Mouse (Mus musculus) embryonic facial prominence, embryonic 14.5 days (tissue): Measurements from ENCODE around the gene Creb5. TPM values are rescaled to one million over a fixed set of nuclear protein-coding genes. Genes with fewer than 3 reads are reported as not detected.

Source experiments
- ATAC-seq: fragments of 200-750 bp; cut with Nextera tagmentation; 2 replicates; pipeline ENCODE4 v1.8.0; 2017; ENCODE audit warnings: low read depth, moderate number of reproducible peaks, moderate TSS enrichment
- DNase-seq: peaks from one replicate; pipeline ENCODE4 v3.0.0-alpha.2; 2015; ENCODE audit warnings: low spot score
- H3K27ac ChIP-seq: fragments of 300-500 bp; sonication (generic); replicated peaks from 2 replicates; pipeline ENCODE4 v1.5.1; 2014; ENCODE audit warnings: low read depth, mild to moderate bottlenecking, low read length, moderate library complexity
- H3K27me3 ChIP-seq: fragments of 300-500 bp; sonication (generic); replicated peaks from 2 replicates; pipeline ENCODE4 v1.6.1; 2014; ENCODE audit warnings: low read length; ENCODE audit not compliant: control insufficient read depth, insufficient read depth
- H3K36me3 ChIP-seq: fragments of 300-500 bp; sonication (generic); 2 replicates; pipeline ENCODE4 v1.6.1; 2014; ENCODE audit warnings: low read length, mixed read lengths; ENCODE audit not compliant: control insufficient read depth, insufficient read depth
- H3K4me1 ChIP-seq: fragments of 300-500 bp; sonication (generic); 2 replicates; pipeline ENCODE4 v1.6.1; 2014; ENCODE audit warnings: antibody characterized with exemption, low read length; ENCODE audit not compliant: control insufficient read depth, insufficient read depth
- H3K4me2 ChIP-seq: fragments of 300-500 bp; sonication (generic); 2 replicates; pipeline ENCODE4 v1.6.1; 2014; ENCODE audit warnings: low read depth, mild to moderate bottlenecking, low read length, moderate library complexity, mixed read lengths
- H3K4me3 ChIP-seq: fragments of 300-500 bp; sonication (generic); 2 replicates; pipeline ENCODE4 v1.5.1; 2014; ENCODE audit warnings: low read depth, mild to moderate bottlenecking, low read length
- H3K9ac ChIP-seq: fragments of 300-500 bp; sonication (generic); 2 replicates; pipeline ENCODE4 v1.6.1; 2014; ENCODE audit warnings: low read depth, mild to moderate bottlenecking, low read length, moderate library complexity, mixed read lengths
- H3K9me3 ChIP-seq: fragments of 300-500 bp; sonication (generic); 2 replicates; pipeline ENCODE4 v1.6.1; 2016; ENCODE audit warnings: low read length; ENCODE audit not compliant: control insufficient read depth
- WGBS: fragments of 180-500 bp; shearing (Covaris S2); extraction: QIAGEN DNeasy Blood & Tissue Kit; methylation state at CpG from one replicate; pipeline ENCODE4 v1.1.7; 2014; 5-methylcytosine and 5-hydroxymethylcytosine counted together
- polyA plus RNA-seq: library from polyadenylated mRNA; unstranded; fragments of >200 nt; fragmentation: Nextera tagmentation; extraction: Ambion mirVana; gene quantifications from 2 replicates; pipeline ENCODE4 v1.2.1, GENCODE M21; 2014

Gene Creb5
- polyA plus RNA-seq, 1 experiment from 2014 or later = 22.8 TPM

DNA sequence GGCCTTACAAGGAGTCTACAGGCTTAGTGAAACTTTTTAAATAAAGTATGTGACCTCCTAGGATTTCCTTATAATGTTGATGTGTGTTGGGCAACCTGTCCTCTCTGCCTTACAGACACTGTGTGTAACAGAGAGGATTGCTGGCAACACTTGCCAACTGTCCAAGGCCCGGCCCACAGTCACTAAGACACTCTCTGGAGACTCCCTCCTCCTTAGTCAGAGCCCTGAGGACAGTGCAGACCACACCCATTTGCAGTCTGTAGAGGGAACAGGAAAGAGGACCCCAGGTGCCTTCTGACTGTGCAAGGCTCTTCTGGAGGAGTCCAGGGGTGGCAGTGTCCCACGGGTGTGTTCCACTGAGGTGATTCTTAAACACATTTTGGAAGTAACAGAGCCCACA lies 397.3 kb downstream of the Creb5 start:
- no peak for ATAC-seq
- H3K27ac ChIP-seq = no peak overlapping the region

DNA sequence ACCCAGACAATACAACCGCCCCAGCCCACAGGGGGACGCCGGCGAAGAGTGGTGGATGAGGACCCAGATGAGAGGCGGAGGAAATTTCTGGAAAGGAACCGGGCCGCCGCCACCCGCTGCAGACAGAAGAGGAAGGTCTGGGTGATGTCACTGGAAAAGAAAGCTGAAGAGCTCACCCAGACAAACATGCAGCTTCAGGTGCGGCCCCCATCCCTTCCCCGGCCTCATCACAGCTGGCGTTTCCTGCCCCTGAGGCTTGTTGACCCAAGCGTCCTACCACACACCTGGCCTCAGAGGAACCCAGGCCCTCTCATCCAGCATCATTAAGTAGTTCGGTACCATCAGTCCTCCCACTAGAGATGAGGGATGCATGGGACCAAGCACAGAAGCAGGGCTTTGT lies 398.3 kb downstream of the Creb5 start:
- 78% methylated on average over 14 of the region's 14 CpGs for WGBS
- ATAC-seq (no peak), DNase-seq (no peak)
- Histone ChIP-seq H3K9me3 (no peaks in the 10 kb centered on the region), H3K36me3 (no peaks in the 10 kb centered on the region), H3K4me1 (0 out of 2 replicates have a peak, but pooled peaks cover 11% of the 10 kb centered on the region), H3K27ac (no peak overlapping the region), H3K9ac (no peak overlapping the region), H3K4me3 (no peak overlapping the region), H3K4me2 (no peak overlapping the region), H3K27me3 (no peaks in the 10 kb centered on the region)

More for the DNA sequence above, 397.3 kb downstream of the Creb5 start:
- 57% methylated on average over 2 of the region's 2 CpGs for WGBS
- Histone ChIP-seq H3K4me1 (0 out of 2 replicates have a peak, but pooled peaks cover 9% of the 10 kb centered on the region), H3K36me3 (no peaks in the 10 kb centered on the region), H3K9ac (no peak overlapping the region), H3K4me3 (no peak overlapping the region), H3K4me2 (no peak overlapping the region), H3K27me3 (no peaks in the 10 kb centered on the region), H3K9me3 (no peaks in the 10 kb centered on the region)
- DNase-seq = no peak

DNA sequence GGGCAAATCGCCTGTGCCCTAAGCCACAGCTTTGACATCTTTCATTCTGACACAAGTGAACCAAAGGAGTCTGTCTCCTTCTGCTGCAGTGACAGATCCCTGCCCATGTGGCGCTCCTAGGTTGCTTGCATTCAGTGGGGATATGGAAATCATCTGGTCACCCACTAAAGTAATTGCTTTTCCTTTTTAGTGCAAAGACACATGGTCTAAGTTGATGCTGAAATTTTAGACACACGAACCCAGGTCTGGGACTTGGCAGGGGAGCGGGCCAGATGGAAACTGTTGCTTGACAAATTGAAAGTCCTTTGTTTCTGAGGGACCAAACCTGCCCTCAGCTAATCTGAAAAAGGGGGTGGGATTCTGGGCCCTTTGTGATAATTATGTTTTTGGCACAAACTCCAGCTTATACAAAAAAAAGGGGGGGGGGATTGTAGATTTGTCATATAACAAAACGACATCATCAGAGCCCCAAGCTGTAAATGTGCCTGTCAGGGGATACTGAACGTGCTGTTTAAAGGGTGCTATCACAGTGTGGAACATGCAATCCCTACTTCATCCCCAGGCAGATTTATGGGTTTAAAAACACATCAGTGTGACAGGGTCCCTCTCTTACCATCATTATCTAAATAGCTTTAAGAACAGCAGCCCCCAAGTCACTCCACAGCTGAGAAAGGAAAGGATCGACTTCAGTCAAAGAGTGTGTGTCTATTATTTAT lies 401.9 kb downstream of the Creb5 start:
- H3K27me3 ChIP-seq = no peaks in the 10 kb centered on the region
- DNase-seq (peak; percentile 59), ATAC-seq (peak; percentile 37; the same call in 1 of the 2 replicates)
- no peak overlapping the region for H3K9ac ChIP-seq
- H3K27ac ChIP-seq = no peak overlapping the region
- H3K36me3 ChIP-seq = no peaks in the 10 kb centered on the region
- WGBS = 38% methylated on average over 7 of the region's 7 CpGs
- H3K9me3 ChIP-seq = no peaks in the 10 kb centered on the region
- 0 out of 2 replicates have a peak, but pooled peaks cover 11% of the 10 kb centered on the region for H3K4me1 ChIP-seq
- no peak overlapping the region for H3K4me2 ChIP-seq
- H3K4me3 ChIP-seq = no peak overlapping the region

DNA sequence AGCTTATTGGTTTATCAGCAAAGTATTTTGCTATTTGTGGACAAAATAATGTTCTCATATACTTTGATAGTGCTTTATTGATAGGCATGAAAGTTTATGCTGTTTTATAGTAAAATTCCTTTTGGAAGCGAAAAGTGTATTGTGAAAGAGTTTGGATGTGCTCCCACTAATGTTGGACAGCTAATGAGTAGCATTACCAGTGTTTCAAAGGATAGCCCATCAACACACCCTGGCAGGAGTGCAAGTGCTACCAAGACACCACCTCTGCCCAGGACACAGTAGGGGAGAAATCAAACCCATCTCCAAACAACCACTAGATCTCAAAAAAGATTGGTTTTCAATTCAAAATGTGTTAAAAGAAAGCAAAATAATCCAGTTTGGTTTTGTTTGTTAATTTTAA lies 403.9 kb downstream of the Creb5 start:
- no peaks in the 10 kb centered on the region for H3K9me3 ChIP-seq
- no peak overlapping the region for H3K27ac ChIP-seq
- no peaks in the 10 kb centered on the region for H3K27me3 ChIP-seq
- H3K4me1 ChIP-seq = peaks cover 16% of the 10 kb centered on the region; the same call in 1 of the 2 replicates
- WGBS = 98% methylated on average over 1 of the region's 1 CpGs
- H3K9ac ChIP-seq = no peak overlapping the region
- H3K36me3 ChIP-seq = no peaks in the 10 kb centered on the region
- ATAC-seq (no peak), DNase-seq (no peak)
- H3K4me2 ChIP-seq = no peak overlapping the region
- H3K4me3 ChIP-seq = no peak overlapping the region

DNA sequence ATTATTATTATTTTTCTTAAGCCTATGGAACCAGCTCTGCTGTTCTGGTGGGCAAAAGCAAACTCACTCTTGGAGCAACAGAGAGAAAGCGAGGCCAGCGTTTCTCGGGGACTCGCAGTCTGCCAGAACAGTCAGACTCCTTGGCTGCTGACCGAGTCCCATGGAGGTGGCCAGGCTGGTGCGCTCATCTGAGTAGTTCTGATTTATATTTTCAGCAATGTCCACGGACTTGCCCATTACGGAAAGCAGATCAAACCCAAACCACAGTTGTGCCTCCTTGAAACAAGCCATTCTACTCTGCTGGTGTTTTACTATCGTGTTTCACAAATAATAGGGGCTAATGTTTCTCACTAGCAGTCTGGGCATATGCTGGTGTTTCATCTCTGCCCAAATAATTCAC lies 408.1 kb downstream of the Creb5 start:
- Histone ChIP-seq H3K27ac (no peak overlapping the region), H3K4me1 (peaks cover 17% of the 10 kb centered on the region)

DNA sequence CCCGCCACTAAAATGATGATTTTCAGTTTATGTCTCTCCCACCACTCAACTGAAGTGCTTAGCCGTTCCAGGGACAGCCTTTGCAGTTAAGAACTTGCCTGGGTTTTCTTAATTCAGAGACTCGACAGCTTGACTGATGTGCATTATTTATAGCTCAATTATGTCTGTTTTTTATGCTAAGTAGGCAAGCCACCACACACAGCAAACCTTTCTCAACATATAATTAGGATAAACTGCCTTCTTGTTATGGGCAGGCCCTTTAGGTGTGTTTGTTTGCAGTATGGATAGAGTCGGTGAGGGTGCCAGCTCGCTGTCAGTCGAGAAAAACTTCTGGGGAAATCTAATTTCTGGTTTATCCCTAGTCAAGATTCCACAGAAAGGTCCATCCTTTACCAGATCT lies 409.4 kb downstream of the Creb5 start:
- no peaks in the 10 kb centered on the region for H3K9me3 ChIP-seq
- H3K27ac ChIP-seq = 0 out of 2 replicates have a peak overlapping the region, but pooled peaks have one; percentile 7
- no peak overlapping the region for H3K4me3 ChIP-seq
- no peaks in the 10 kb centered on the region for H3K27me3 ChIP-seq
- no peaks in the 10 kb centered on the region for H3K36me3 ChIP-seq
- H3K9ac ChIP-seq = no peak overlapping the region
- whole genome bisulfite sequencing = 63% methylated on average over 6 of the region's 6 CpGs
- H3K4me2 ChIP-seq = no peak overlapping the region
- DNase-seq = no peak
- no peak for ATAC-seq
- H3K4me1 ChIP-seq = peaks cover 17% of the 10 kb centered on the region

More for the DNA sequence above, 408.1 kb downstream of the Creb5 start:
- Histone ChIP-seq H3K4me3 (no peak overlapping the region), H3K36me3 (no peaks in the 10 kb centered on the region), H3K9ac (no peak overlapping the region), H3K9me3 (no peaks in the 10 kb centered on the region), H3K27me3 (no peaks in the 10 kb centered on the region), H3K4me2 (no peak overlapping the region)
- DNase-seq (no peak), ATAC-seq (no peak)
- 55% methylated on average over 9 of the region's 9 CpGs for WGBS

DNA sequence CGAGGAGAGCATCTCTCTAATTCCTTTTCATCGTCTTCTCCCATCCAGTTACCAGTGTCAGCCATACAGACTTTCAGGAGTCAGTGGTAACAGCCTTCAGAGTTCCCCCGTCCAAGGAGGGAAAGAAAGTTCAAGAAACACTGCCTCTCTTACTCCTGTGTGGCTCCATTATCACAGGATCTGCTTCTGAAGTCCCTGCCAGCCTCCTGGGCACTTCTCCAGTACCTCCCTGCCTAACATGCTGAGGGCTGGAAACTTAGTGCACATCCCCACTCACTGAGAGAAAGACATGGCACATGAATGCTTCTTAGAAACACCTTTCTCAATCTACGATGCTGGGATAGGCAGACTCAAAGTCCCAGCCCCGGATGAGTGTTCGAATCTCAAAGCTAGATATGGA lies 409.9 kb downstream of the Creb5 start:
- ATAC-seq (no peak), DNase-seq (no peak)
- Histone ChIP-seq H3K4me2 (no peak overlapping the region), H3K4me1 (peaks cover 17% of the 10 kb centered on the region), H3K27me3 (no peaks in the 10 kb centered on the region), H3K27ac (0 out of 2 replicates have a peak overlapping the region, but pooled peaks have one; percentile 7), H3K9me3 (no peaks in the 10 kb centered on the region), H3K4me3 (no peak overlapping the region), H3K9ac (no peak overlapping the region), H3K36me3 (no peaks in the 10 kb centered on the region)
- WGBS = 71% methylated on average over 6 of the region's 6 CpGs

DNA sequence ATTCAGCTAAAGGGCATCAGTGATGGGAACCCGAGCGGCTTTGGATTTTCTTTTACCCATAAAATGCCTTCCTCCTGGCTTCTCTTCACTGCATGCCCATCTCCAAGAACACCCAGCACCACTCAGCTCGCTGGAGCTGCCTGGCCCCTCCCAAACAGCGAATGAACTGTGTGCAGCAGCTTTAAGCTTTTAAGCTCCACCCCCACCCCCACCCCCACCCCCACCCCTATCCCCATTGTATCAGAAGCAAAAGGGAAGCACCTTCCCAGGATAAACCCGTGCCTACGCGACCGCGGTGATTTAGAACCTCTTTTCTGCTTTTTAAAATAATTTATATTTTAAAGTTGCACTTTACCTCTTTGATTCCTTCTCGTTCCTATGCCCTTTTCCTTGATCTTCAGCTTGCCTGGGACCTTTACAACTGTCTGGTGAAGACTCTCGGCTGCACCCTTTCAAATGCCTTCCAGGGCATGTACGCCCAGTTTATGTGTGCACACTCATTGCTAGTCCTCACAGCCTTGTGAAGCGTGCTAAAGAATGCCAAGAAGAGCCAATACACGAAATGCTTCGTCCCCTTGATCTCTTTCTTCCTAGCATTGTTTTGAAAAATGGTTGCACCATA lies 411.2 kb downstream of the Creb5 start:
- Histone ChIP-seq H3K27me3 (no peaks in the 10 kb centered on the region), H3K36me3 (no peaks in the 10 kb centered on the region), H3K4me3 (no peak overlapping the region), H3K4me1 (peaks cover 17% of the 10 kb centered on the region), H3K9ac (no peak overlapping the region), H3K27ac (no peak overlapping the region), H3K9me3 (no peaks in the 10 kb centered on the region), H3K4me2 (peak overlapping the region; percentile 37)
- WGBS = 15% methylated on average over 15 of the region's 15 CpGs
- ATAC-seq (peak; percentile 88), DNase-seq (peak; percentile 66)
